Mouse (Mus musculus) liver, adult 2 months (tissue): ENCODE measurements around the gene Dcx.

Experiments
- CTCF ChIP-seq: fragments of 200-500 bp; IDR thresholded peaks from 2 replicates; pipeline ENCODE4 v1.5.1; 2011; ENCODE audit warnings: low read depth, low read length, control low read depth
- POLR2A ChIP-seq: fragments of 200-500 bp; IDR thresholded peaks from 2 replicates; pipeline ENCODE4 v1.6.1; 2011; ENCODE audit warnings: low read length, control low read depth; ENCODE audit not compliant: insufficient read depth; ENCODE audit errors: extremely low read depth

DNA sequence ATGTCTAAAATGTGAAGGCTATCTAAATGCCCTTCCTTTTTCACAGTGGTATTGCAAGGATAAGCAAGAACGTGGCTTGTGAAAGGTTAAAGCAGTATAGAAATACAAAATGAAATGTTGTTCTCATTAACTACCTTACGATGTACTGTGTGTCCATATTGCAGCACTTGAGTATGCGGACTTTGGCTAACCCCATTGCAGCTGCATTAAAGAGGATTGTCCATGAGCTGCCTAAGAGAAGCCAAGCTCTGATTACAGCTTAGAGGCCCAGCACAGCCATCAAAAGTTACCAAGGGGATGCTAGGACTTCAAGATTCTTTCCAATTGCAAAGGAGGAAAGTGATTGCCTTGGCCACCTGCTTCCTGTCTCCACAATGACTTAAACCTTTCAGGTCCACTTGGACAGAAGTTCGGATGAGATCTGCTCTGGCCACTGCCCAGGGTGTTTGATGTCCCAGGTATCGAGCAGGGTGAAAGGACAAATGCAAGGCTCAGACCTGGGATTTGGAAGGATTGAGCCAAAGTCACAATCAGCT is 65.9 kb downstream of the Dcx start:
- TF ChIP-seq CTCF (no peak), POLR2A (no peak)
